Mouse (Mus musculus) kidney, postnatal 0 days (tissue): ENCODE measurements around the gene Camk2d. TPM values are rescaled to one million over a fixed set of nuclear protein-coding genes. Genes with fewer than 3 reads are reported as not detected.

Experiments
- ATAC-seq: fragments of 200-750 bp; cut with Nextera tagmentation; replicated peaks from 2 replicates; pipeline ENCODE4 v1.8.0; 2017; ENCODE audit warnings: low read depth, moderate number of reproducible peaks, moderate TSS enrichment, moderate library complexity; ENCODE audit not compliant: low FRiP score
- DNase-seq: peaks from one replicate; pipeline ENCODE4 v3.0.0-alpha.2; 2016; ENCODE audit warnings: low spot score
- H3K27ac ChIP-seq: fragments of 300-500 bp; sonication (generic); 2 replicates; pipeline ENCODE4 v1.5.1; 2014; ENCODE audit warnings: mild to moderate bottlenecking
- H3K27me3 ChIP-seq: fragments of 300-500 bp; sonication (generic); 2 replicates; pipeline ENCODE4 v1.6.1; 2014; ENCODE audit warnings: low read length, mixed read lengths; ENCODE audit not compliant: insufficient read depth
- H3K36me3 ChIP-seq: fragments of 300-500 bp; sonication (generic); 2 replicates; pipeline ENCODE4 v1.6.1; 2014; ENCODE audit warnings: low read length, mixed read lengths; ENCODE audit not compliant: insufficient read depth
- H3K4me1 ChIP-seq: fragments of 300-500 bp; sonication (generic); replicated peaks from 2 replicates; pipeline ENCODE4 v1.6.1; 2014; ENCODE audit warnings: antibody characterized with exemption, low read length, mixed read lengths; ENCODE audit not compliant: insufficient read depth
- H3K4me2 ChIP-seq: fragments of 300-500 bp; sonication (generic); 2 replicates; pipeline ENCODE4 v1.6.1; 2014; ENCODE audit warnings: mild to moderate bottlenecking, low read length, moderate library complexity, mixed read lengths
- H3K4me3 ChIP-seq: fragments of 300-500 bp; sonication (generic); replicated peaks from 2 replicates; pipeline ENCODE4 v1.5.1; 2014; ENCODE audit warnings: low read depth, low read length
- H3K9ac ChIP-seq: fragments of 300-500 bp; sonication (generic); 2 replicates; pipeline ENCODE4 v1.6.1; 2014; ENCODE audit warnings: low read depth, low read length
- H3K9me3 ChIP-seq: fragments of 300-500 bp; sonication (generic); replicated peaks from 2 replicates; pipeline ENCODE4 v1.6.1; 2016; ENCODE audit warnings: low read length, inconsistent platforms, mixed read lengths
- CTCF ChIP-seq: IDR thresholded peaks from 2 replicates; pipeline ENCODE4 v1.5.1; 2016; ENCODE audit warnings: antibody characterized with exemption, low read depth, mild to moderate bottlenecking, moderate library complexity
- WGBS: fragments of 180-500 bp; shearing (Covaris S2); extraction: QIAGEN DNeasy Blood & Tissue Kit; methylation state at CpG from one replicate; pipeline ENCODE4 v1.1.7; 2014; 5-methylcytosine and 5-hydroxymethylcytosine counted together
- polyA plus RNA-seq: library from polyadenylated mRNA; unstranded; fragments of >200 nt; fragmentation: Nextera tagmentation; extraction: Ambion mirVana; gene quantifications from 2 replicates; pipeline ENCODE4 v1.2.1, GENCODE M21; 2015

The Camk2d gene
- polyA plus RNA-seq, 1 experiment from 2014 or later = 28.3 TPM

- H3K36me3 ChIP-seq = no peaks in the 10 kb centered on the region
- no peaks in the 10 kb centered on the region for H3K9me3 ChIP-seq
- no peak overlapping the region for H3K27ac ChIP-seq
- no peaks in the 10 kb centered on the region for H3K27me3 ChIP-seq
- H3K4me1 ChIP-seq = no peaks in the 10 kb centered on the region
- H3K4me2 ChIP-seq = no peak overlapping the region
- 89% methylated on average over 2 of the region's 2 CpGs for WGBS
- no peak for DNase-seq
- H3K4me3 ChIP-seq = no peak overlapping the region
- H3K9ac ChIP-seq = no peak overlapping the region
- ATAC-seq = no peak
- TF ChIP-seq CTCF = no peak
These were observed 141.0 kb downstream of the Camk2d start for GRCm38 (mm10) chr3:126737128-126737527.

GRCm38 (mm10) chr3:126740146-126740545 lies 144.0 kb downstream of the Camk2d start:
- H3K36me3 ChIP-seq = no peaks in the 10 kb centered on the region
- WGBS = 84% methylated on average over 1 of the region's 1 CpGs
- ATAC-seq = no peak
- no peak overlapping the region for H3K4me2 ChIP-seq
- TF ChIP-seq CTCF = no peak
- no peaks in the 10 kb centered on the region for H3K27me3 ChIP-seq
- H3K27ac ChIP-seq = no peak overlapping the region
- DNase-seq = no peak
- H3K4me1 ChIP-seq = no peaks in the 10 kb centered on the region
- no peaks in the 10 kb centered on the region for H3K9me3 ChIP-seq
- no peak overlapping the region for H3K9ac ChIP-seq
- H3K4me3 ChIP-seq = no peak overlapping the region

GRCm38 (mm10) chr3:126744432-126745133 lies 148.5 kb downstream of the Camk2d start:
- Histone ChIP-seq H3K4me2 (no peak overlapping the region), H3K36me3 (no peaks in the 10 kb centered on the region), H3K9me3 (no peaks in the 10 kb centered on the region), H3K4me1 (no peaks in the 10 kb centered on the region), H3K4me3 (no peak overlapping the region), H3K27me3 (no peaks in the 10 kb centered on the region), H3K27ac (no peak overlapping the region), H3K9ac (no peak overlapping the region)
- DNase-seq = no peak
- ATAC-seq = no peak
- no peak for TF ChIP-seq CTCF
- WGBS = 71% methylated on average over 3 of the region's 3 CpGs

GRCm38 (mm10) chr3:126746148-126746803 lies 150.2 kb downstream of the Camk2d start:
- H3K36me3 ChIP-seq = no peaks in the 10 kb centered on the region
- H3K4me1 ChIP-seq = no peaks in the 10 kb centered on the region
- H3K4me2 ChIP-seq = no peak overlapping the region
- DNase-seq (peak; percentile 18), ATAC-seq (no peak)
- no peaks in the 10 kb centered on the region for H3K9me3 ChIP-seq
- no peak for TF ChIP-seq CTCF
- no peak overlapping the region for H3K4me3 ChIP-seq
- 58% methylated on average over 11 of the region's 11 CpGs for WGBS
- no peaks in the 10 kb centered on the region for H3K27me3 ChIP-seq
- H3K27ac ChIP-seq = no peak overlapping the region
- no peak overlapping the region for H3K9ac ChIP-seq

- Histone ChIP-seq H3K4me3 (no peak overlapping the region), H3K27ac (no peak overlapping the region), H3K9ac (no peak overlapping the region), H3K27me3 (no peaks in the 10 kb centered on the region), H3K4me2 (no peak overlapping the region), H3K4me1 (no peaks in the 10 kb centered on the region), H3K36me3 (no peaks in the 10 kb centered on the region), H3K9me3 (no peaks in the 10 kb centered on the region)
- no peak for TF ChIP-seq CTCF
- 67% methylated on average over 3 of the region's 3 CpGs for WGBS
- ATAC-seq (no peak), DNase-seq (no peak)
These were observed 151.5 kb downstream of the Camk2d start for GRCm38 (mm10) chr3:126747628-126748027.

- 66% methylated on average over 7 of the region's 7 CpGs for whole genome bisulfite sequencing
- ATAC-seq (no peak), DNase-seq (no peak)
- H3K4me2 ChIP-seq = no peak overlapping the region
- H3K4me3 ChIP-seq = no peak overlapping the region
- H3K36me3 ChIP-seq = no peaks in the 10 kb centered on the region
- H3K9me3 ChIP-seq = no peaks in the 10 kb centered on the region
- no peak overlapping the region for H3K9ac ChIP-seq
- H3K27me3 ChIP-seq = no peaks in the 10 kb centered on the region
- no peaks in the 10 kb centered on the region for H3K4me1 ChIP-seq
- no peak overlapping the region for H3K27ac ChIP-seq
- TF ChIP-seq CTCF = no peak
These were observed 155.4 kb downstream of the Camk2d start for GRCm38 (mm10) chr3:126751377-126752098.
